Mouse (Mus musculus): ENCODE results near the gene Jpt2.

Gene Jpt2

GRCm38 (mm10) chr17:24907591-24907990, 52.9 kb downstream of the Jpt2 start:
- DNase-seq (ENCODE audit: low read depth), result no peak

GRCm38 (mm10) chr17:24903767-24904166, 56.7 kb downstream of the Jpt2 start:
- no peak for DNase-seq (ENCODE audit: low read depth)

- peak; percentile 82 for DNase-seq (ENCODE audit: low read depth)
Measured at GRCm38 (mm10) chr17:24902671-24903474, 57.6 kb downstream of the Jpt2 start.

GRCm38 (mm10) chr17:24902124-24902523, 58.4 kb downstream of the Jpt2 start:
- DNase-seq (ENCODE audit: low read depth), result no peak

GRCm38 (mm10) chr17:24900014-24900413, 60.5 kb downstream of the Jpt2 start:
- no peak for DNase-seq (ENCODE audit: low read depth)

GRCm38 (mm10) chr17:24899153-24899552, 61.3 kb downstream of the Jpt2 start:
- no peak for DNase-seq (ENCODE audit: low read depth)

- DNase-seq (ENCODE audit: low read depth), result no peak
Measured at GRCm38 (mm10) chr17:24898041-24898854, 62.2 kb downstream of the Jpt2 start.

GRCm38 (mm10) chr17:24897600-24897999, 62.9 kb downstream of the Jpt2 start:
- DNase-seq (ENCODE audit: low read depth), result no peak

- DNase-seq (ENCODE audit: low read depth), result no peak
Measured at GRCm38 (mm10) chr17:24896993-24897269, 63.6 kb downstream of the Jpt2 start.

GRCm38 (mm10) chr17:24896241-24896992, 64.1 kb downstream of the Jpt2 start, which contains the start of gene Nme3:
Nme3 (plus strand) TSS chr17:24896500.
- DNase-seq (ENCODE audit: low read depth), result peak; percentile 76

- peak; percentile 24 for DNase-seq (ENCODE audit: low read depth)
Measured at GRCm38 (mm10) chr17:24895571-24896240, 64.8 kb downstream of the Jpt2 start.

- DNase-seq (ENCODE audit: low read depth), result peak; percentile 86
Measured at GRCm38 (mm10) chr17:24894995-24895547, 65.4 kb downstream of the Jpt2 start, which contains the start of the genes Eme2 and Mrps34. Eme2 (minus strand) TSS chr17:24895087. Mrps34 (plus strand) TSS chr17:24895116.

- peak; percentile 25 for DNase-seq (ENCODE audit: low read depth)
Measured at GRCm38 (mm10) chr17:24894061-24894994, 66.2 kb downstream of the Jpt2 start.

- no peak for DNase-seq (ENCODE audit: low read depth)
Measured at GRCm38 (mm10) chr17:24893276-24893675, 67.2 kb downstream of the Jpt2 start.

GRCm38 (mm10) chr17:24892785-24893184, 67.7 kb downstream of the Jpt2 start:
- DNase-seq (ENCODE audit: low read depth), result no peak

GRCm38 (mm10) chr17:24891321-24891720, 69.2 kb downstream of the Jpt2 start:
- no peak for DNase-seq (ENCODE audit: low read depth)

- no peak for DNase-seq (ENCODE audit: low read depth)
Measured at GRCm38 (mm10) chr17:24890151-24891092, 70.1 kb downstream of the Jpt2 start.

- DNase-seq (ENCODE audit: low read depth), result no peak
Measured at GRCm38 (mm10) chr17:24888862-24889261, 71.6 kb downstream of the Jpt2 start.
